Mouse (Mus musculus) thymus, adult 2 months (tissue): ENCODE measurements around the gene Gm47995.
"Not testable (repeated sequence)": the region's sequence is repeated elsewhere in the genome, so short reads cannot be mapped to it uniquely, and the experiment has no call there.

Source experiments
- CTCF ChIP-seq: fragments of 200-500 bp; IDR thresholded peaks from 2 replicates; pipeline ENCODE4 v1.5.1; 2012; ENCODE audit warnings: mild to moderate bottlenecking, control low read depth, low read length, moderate library complexity, borderline replicate concordance; ENCODE audit not compliant: control insufficient read depth, poor library complexity, insufficient read depth; ENCODE audit errors: extremely low read depth
- POLR2A ChIP-seq: fragments of 200-500 bp; IDR thresholded peaks from 2 replicates; pipeline ENCODE4 v1.6.1; 2012; ENCODE audit warnings: mild to moderate bottlenecking, low read length, control low read depth, moderate library complexity; ENCODE audit not compliant: control insufficient read depth, poor library complexity, insufficient read depth; ENCODE audit errors: extremely low read depth

GRCm38 (mm10) chr1:151182266-151182665 is 16.0 kb upstream of the Gm47995 start, which contains the start of gene Gm47985:
- not testable (repeated sequence) for TF ChIP-seq CTCF, POLR2A
